Mouse (Mus musculus) bone marrow macrophage, adult 2 months (primary cell): ENCODE measurements around the gene Rpl3l. TPM values are rescaled to one million over a fixed set of nuclear protein-coding genes. Genes with fewer than 3 reads are reported as not detected.
"Not testable (repeated sequence)": the region's sequence is repeated elsewhere in the genome, so short reads cannot be mapped to it uniquely, and the experiment has no call there.

Source experiments
- H3K27ac ChIP-seq: 2 replicates; pipeline ENCODE4 v1.5.1; 2012; ENCODE audit warnings: low read depth, low read length; ENCODE audit not compliant: insufficient read depth
- H3K4me1 ChIP-seq: 2 replicates; pipeline ENCODE4 v1.6.1; 2012; ENCODE audit warnings: low read length; ENCODE audit not compliant: control insufficient read depth, insufficient read depth
- H3K4me3 ChIP-seq: 2 replicates; pipeline ENCODE4 v1.5.1; 2012; ENCODE audit warnings: mild to moderate bottlenecking, low read length, moderate library complexity; ENCODE audit not compliant: insufficient read depth
- CTCF ChIP-seq: IDR thresholded peaks from 2 replicates; pipeline ENCODE4 v1.5.1; 2012; ENCODE audit warnings: low read depth, mild to moderate bottlenecking, low read length, moderate library complexity
- POLR2A ChIP-seq: IDR thresholded peaks from 2 replicates; pipeline ENCODE4 v1.6.1; 2012; ENCODE audit warnings: mild to moderate bottlenecking, low read depth, low read length, borderline replicate concordance
- polyA plus RNA-seq: library from polyadenylated mRNA; stranded (reverse); fragments of >200 nt; gene quantifications from 2 replicates; pipeline ENCODE4 v1.2.4, GENCODE M21; 2012; ENCODE audit not compliant: missing spikeins, insufficient read depth, insufficient read length

The Rpl3l gene
- polyA plus RNA-seq, 1 experiment: not detected

GRCm38 (mm10) chr17:24699473-24699872 lies 28.1 kb upstream of the Rpl3l start:
- no peak for TF ChIP-seq CTCF
- no peak for TF ChIP-seq POLR2A
- Histone ChIP-seq H3K4me1 (peaks cover 8% of the 10 kb centered on the region), H3K27ac (no peak overlapping the region), H3K4me3 (no peak overlapping the region)

- no peak for TF ChIP-seq CTCF
- no peak for TF ChIP-seq POLR2A
- Histone ChIP-seq H3K4me3 (no peak overlapping the region), H3K27ac (no peak overlapping the region), H3K4me1 (peaks cover 7% of the 10 kb centered on the region; the same call in 1 of the 2 replicates)
These were observed 26.4 kb upstream of the Rpl3l start for GRCm38 (mm10) chr17:24701251-24701650.

- no peak overlapping the region for H3K27ac ChIP-seq
- H3K4me3 ChIP-seq: no peak overlapping the region
- H3K4me1 ChIP-seq: peaks cover 5% of the 10 kb centered on the region; the same call in 1 of the 2 replicates
- TF ChIP-seq POLR2A (no peak), CTCF (no peak)
These were observed 21.8 kb upstream of the Rpl3l start for GRCm38 (mm10) chr17:24705821-24706220.

- peak within 1 kb of the TSS; percentile 84 for H3K27ac ChIP-seq
- H3K4me3 ChIP-seq: peak within 1 kb of the TSS; percentile 81
- H3K4me1 ChIP-seq: peaks cover 5% of the 10 kb centered on the region; the same call in 1 of the 2 replicates
- no peak for TF ChIP-seq CTCF
- TF ChIP-seq POLR2A: no peak
These were observed 20.4 kb upstream of the Rpl3l start, which contains the start of gene Tbl3 for GRCm38 (mm10) chr17:24706982-24707800. Gene Tbl3 (minus strand): TSS chr17:24707660.

GRCm38 (mm10) chr17:24707801-24708425 lies 19.7 kb upstream of the Rpl3l start:
- Histone ChIP-seq H3K27ac (peak overlapping the region; percentile 84), H3K4me1 (peaks cover 5% of the 10 kb centered on the region; the same call in 1 of the 2 replicates), H3K4me3 (peak overlapping the region; percentile 81)
- TF ChIP-seq CTCF (no peak), POLR2A (no peak)

- no peak overlapping the region for H3K4me3 ChIP-seq
- H3K4me1 ChIP-seq: peaks cover 5% of the 10 kb centered on the region; the same call in 1 of the 2 replicates
- peak overlapping the region; percentile 33; the same call in 1 of the 2 replicates for H3K27ac ChIP-seq
- TF ChIP-seq CTCF: no peak
- no peak for TF ChIP-seq POLR2A
These were observed 19.0 kb upstream of the Rpl3l start for GRCm38 (mm10) chr17:24708646-24709045.

- no peak for TF ChIP-seq CTCF
- H3K4me3 ChIP-seq: no peak overlapping the region
- no peak overlapping the region for H3K27ac ChIP-seq
- H3K4me1 ChIP-seq: no peaks in the 10 kb centered on the region
These were observed 12.1 kb upstream of the Rpl3l start for GRCm38 (mm10) chr17:24715556-24715955.

- Histone ChIP-seq H3K4me1 (no peaks in the 10 kb centered on the region), H3K4me3 (no peak overlapping the region), H3K27ac (no peak overlapping the region)
- TF ChIP-seq CTCF: no peak
These were observed 11.4 kb upstream of the Rpl3l start for GRCm38 (mm10) chr17:24716166-24716682.

- Histone ChIP-seq H3K4me1 (peaks cover 2% of the 10 kb centered on the region; the same call in 1 of the 2 replicates), H3K27ac (no peak within 1 kb of the TSS), H3K4me3 (peak within 1 kb of the TSS; percentile 73)
- TF ChIP-seq POLR2A (no peak), CTCF (no peak)
These were observed 9.7 kb upstream of the Rpl3l start, which contains the start of the genes Rnf151 and Rps2 for GRCm38 (mm10) chr17:24717943-24718342. Gene Rnf151 (minus strand): TSS chr17:24718063. Gene Rps2 (plus strand): TSS chr17:24718116.

- H3K4me3 ChIP-seq: peak overlapping the region; percentile 73
- not testable (repeated sequence) for H3K4me1 ChIP-seq
- H3K27ac ChIP-seq: 0 out of 2 replicates have a peak overlapping the region, but pooled peaks have one; percentile 67
These were observed 8.7 kb upstream of the Rpl3l start for GRCm38 (mm10) chr17:24718938-24719337.
